Mouse (Mus musculus) MEL (cell line): ENCODE data around the gene Npas3.

Source experiments
- CTCF ChIP-seq, 3 experiments: IDR thresholded peaks in 2 of 3; conservative IDR thresholded peaks in 1 of 3; 2 replicates each; pipeline ENCODE4 v1.5.1; 2011 to 2012; ENCODE audit warnings: low read length in 3 of 3, low read depth in 2 of 3, mild to moderate bottlenecking in 2 of 3, improper control_type of control experiment in 1 of 3, inconsistent platforms in 1 of 3, mixed read lengths in 1 of 3, moderate library complexity in 1 of 3; ENCODE audit not compliant: control insufficient read depth in 1 of 3, insufficient read depth in 1 of 3, poor library complexity in 1 of 3, severe bottlenecking in 1 of 3
- E2F4 ChIP-seq: IDR thresholded peaks from 2 replicates; pipeline ENCODE4 v1.6.1; 2011; ENCODE audit warnings: low read depth, low read length, improper control_type of control experiment, borderline replicate concordance
- EP300 ChIP-seq, 2 experiments: IDR thresholded peaks; 2 replicates each; pipeline ENCODE4 v1.6.1; 2011; ENCODE audit warnings: improper control_type of control experiment in 2 of 2, low read length in 2 of 2, low read depth in 1 of 2, mild to moderate bottlenecking in 1 of 2
- GATA1 ChIP-seq: IDR thresholded peaks from 2 replicates; pipeline ENCODE4 v1.6.1; 2011; ENCODE audit warnings: low read depth, low read length, improper control_type of control experiment
- HCFC1 ChIP-seq: IDR thresholded peaks from 2 replicates; pipeline ENCODE4 v1.6.1; 2012; ENCODE audit warnings: low read depth, mild to moderate bottlenecking, inconsistent platforms, low read length, improper control_type of control experiment, moderate library complexity
- JUND ChIP-seq: IDR thresholded peaks from 2 replicates; pipeline ENCODE4 v1.6.1; 2011; ENCODE audit warnings: low read depth, mild to moderate bottlenecking, improper control_type of control experiment, low read length
- MAFK ChIP-seq: IDR thresholded peaks from 2 replicates; pipeline ENCODE4 v1.6.1; 2011; ENCODE audit warnings: low read depth, mild to moderate bottlenecking, low read length, improper control_type of control experiment, borderline replicate concordance
- MAX ChIP-seq: IDR thresholded peaks from 2 replicates; pipeline ENCODE4 v1.6.1; 2011; ENCODE audit warnings: low read length, improper control_type of control experiment
- POLR2A ChIP-seq, 2 experiments: IDR thresholded peaks; 2 replicates each; pipeline ENCODE4 v1.6.1; 2011 to 2012; ENCODE audit warnings: low read length in 2 of 2, mild to moderate bottlenecking in 2 of 2, control low read depth in 1 of 2, improper control_type of control experiment in 1 of 2, low read depth in 1 of 2, moderate library complexity in 1 of 2; ENCODE audit not compliant: control insufficient read depth in 1 of 2, insufficient read depth in 1 of 2, poor library complexity in 1 of 2
- TAL1 ChIP-seq: IDR thresholded peaks from 2 replicates; pipeline ENCODE4 v1.6.1; 2012; ENCODE audit warnings: mild to moderate bottlenecking, inconsistent platforms, low read length, moderate library complexity, mixed read lengths
- ZC3H11A ChIP-seq: IDR thresholded peaks from 2 replicates; pipeline ENCODE4 v1.6.1; 2012; ENCODE audit warnings: low read depth, mild to moderate bottlenecking, inconsistent platforms, low read length, improper control_type of control experiment
- ZKSCAN1 ChIP-seq: IDR thresholded peaks from 2 replicates; pipeline ENCODE4 v1.6.1; 2012; ENCODE audit warnings: low read depth, mild to moderate bottlenecking, inconsistent platforms, low read length, improper control_type of control experiment, moderate library complexity

GRCm38 (mm10) chr12:53338349-53338948 is 90.0 kb downstream of the Npas3 start:
- TF ChIP-seq POLR2A (IDR thresholded peaks at IDR 0.05; ENCODE audit: control insufficient read depth in 1 of 2, insufficient read depth in 1 of 2, low read depth in 1 of 2, low read length in 2 of 2, poor library complexity in 1 of 2), result no peak
- no peak for TF ChIP-seq CTCF (IDR thresholded peaks at IDR 0.05 in 2 of 3, conservative IDR thresholded peaks at IDR 0.05 in 1 of 3; ENCODE audit: control insufficient read depth in 1 of 3, insufficient read depth in 1 of 3, low read depth in 2 of 3, low read length in 3 of 3, poor library complexity in 1 of 3, severe bottlenecking in 1 of 3)
- TF ChIP-seq TAL1, result no peak
- no peak for TF ChIP-seq ZKSCAN1
- TF ChIP-seq JUND, result no peak
- TF ChIP-seq MAFK, result no peak
- no peak for TF ChIP-seq ZC3H11A
- TF ChIP-seq GATA1, result no peak
- TF ChIP-seq HCFC1, result no peak
- no peak for TF ChIP-seq MAX
- no peak for TF ChIP-seq EP300 (IDR thresholded peaks at IDR 0.05; ENCODE audit: low read depth in 1 of 2, low read length in 2 of 2)
- TF ChIP-seq E2F4, result no peak
